Mouse (Mus musculus): Measurements from ENCODE around the gene Sft2d1.

DNA sequence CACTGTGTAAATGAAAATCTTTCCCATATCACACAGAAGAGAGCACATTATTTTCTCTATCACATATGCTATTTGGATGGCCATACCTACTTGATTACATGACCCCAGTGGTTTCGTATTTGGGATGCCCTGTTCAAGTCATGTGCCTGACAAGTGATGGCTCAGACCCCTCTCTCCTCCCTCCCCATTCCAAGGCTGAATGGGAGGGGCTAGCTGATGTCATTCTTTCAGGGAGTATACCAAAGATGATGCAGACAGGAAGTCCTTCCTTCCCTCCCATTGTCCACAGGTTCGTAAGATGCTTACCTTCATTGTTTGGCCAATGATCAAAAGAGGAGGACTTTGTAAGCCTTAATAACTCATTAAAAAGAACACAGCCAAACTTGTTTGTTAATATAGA lies 58.3 kb downstream of the Sft2d1 start:
- TF ChIP-seq CTCF (IDR thresholded peaks at IDR 0.05; ENCODE audit: control insufficient read depth, insufficient read depth, insufficient read length) = no peak
- no peak for TF ChIP-seq MYOD1 (IDR thresholded peaks at IDR 0.05; ENCODE audit: control insufficient read depth, insufficient read length, low read depth)
- no peak for TF ChIP-seq USF1 (IDR thresholded peaks at IDR 0.05; ENCODE audit: low read depth)
- no peak for TF ChIP-seq CEBPB (IDR thresholded peaks at IDR 0.05; ENCODE audit: low read depth)
- no peak for TF ChIP-seq MYOG (IDR thresholded peaks at IDR 0.05; ENCODE audit: control insufficient read depth, extremely low read depth, insufficient read length)
- TF ChIP-seq MAX (IDR thresholded peaks at IDR 0.05) = no peak
- no peak for TF ChIP-seq FOSL1 (IDR thresholded peaks at IDR 0.05; ENCODE audit: insufficient read depth, low read length, poor library complexity, severe bottlenecking)

Measured in C2C12 (cell line).